Comparison of ENCODE assay signal across 9 mouse cellular contexts in genomic region chr10:28492870-28493269, GRCm38 (mm10).
DNase-seq lines count a peak whose midpoint lies in the region; ATAC-seq lines count a peak whose summit lies in the region.
"Had no signal": no experiment of that assay in that cellular context is flagged by ENCODE, and none has a peak within 500 bp of the region (broad histone marks: within the 10 kb centered on the region; RNA-seq: fewer than 3 reads in every experiment).

No protein-coding gene starts in this region.

- H3K36me3 ChIP-seq in heart, embryonic 15.5 days: no peaks in the 10 kb centered on the region
- no peaks in the 10 kb centered on the region for H3K36me3 ChIP-seq in forebrain, embryonic 11.5 days (ENCODE audit: control insufficient read depth, insufficient read depth, low read length)
- no peaks in the 10 kb centered on the region for H3K36me3 ChIP-seq in lung, embryonic 16.5 days (ENCODE audit: control insufficient read depth, insufficient read depth, low read length)
- H3K36me3 ChIP-seq: G1E had no signal

- no peak for ATAC-seq in heart, embryonic 15.5 days (replicated peaks; ENCODE audit: insufficient number of reproducible peaks, insufficient read depth, low FRiP score, low read depth)
- peak; percentile 40 for ATAC-seq in forebrain, embryonic 11.5 days (replicated peaks; ENCODE audit: low FRiP score)
- peak; percentile 84 for ATAC-seq in lung, embryonic 16.5 days (ENCODE audit: low read depth)

- no peaks in the 10 kb centered on the region for H3K9me3 ChIP-seq in heart, embryonic 15.5 days (replicated peaks)
- no peaks in the 10 kb centered on the region for H3K9me3 ChIP-seq in forebrain, embryonic 11.5 days (ENCODE audit: control insufficient read depth, low read length)
- H3K9me3 ChIP-seq in lung, embryonic 16.5 days (ENCODE audit: control insufficient read depth, low read length): no peaks in the 10 kb centered on the region
- H3K9me3 ChIP-seq: G1E had no signal

- WGBS in heart, embryonic 15.5 days: 36% methylated on average over 14 of the region's 14 CpGs
- WGBS in forebrain, embryonic 11.5 days: 29% methylated on average over 14 of the region's 14 CpGs
- WGBS in lung, embryonic 16.5 days: 32% methylated on average over 14 of the region's 14 CpGs

- intact Hi-C loops in heart, postnatal 25 days (cut with DNase I): no loop called here

- DNase-seq in heart, postnatal 25 days (ENCODE audit: low spot score): no peak
- DNase-seq in R1 (ENCODE audit: low read depth, low spot score): peak; percentile 61
- no peak for DNase-seq in forebrain, embryonic 11.5 days (ENCODE audit: low spot score)
- no peak for DNase-seq in adrenal gland, postnatal 4 days (ENCODE audit: low spot score in 2 of 2)
- no peak for DNase-seq in adrenal gland, postnatal 14 days
- DNase-seq in thymus, postnatal 10 days (ENCODE audit: low spot score in 2 of 2): no peak

- H3K4me1 ChIP-seq in heart, embryonic 15.5 days (replicated peaks): peaks cover 22% of the 10 kb centered on the region
- H3K4me1 ChIP-seq in forebrain, embryonic 11.5 days (replicated peaks; ENCODE audit: control insufficient read depth, insufficient read depth, low read length): peaks cover 3% of the 10 kb centered on the region; the same call in 1 of the 2 replicates
- H3K4me1 ChIP-seq in lung, embryonic 16.5 days (replicated peaks; ENCODE audit: control insufficient read depth, insufficient read depth, low read length): peaks cover 4% of the 10 kb centered on the region; the same call in 1 of the 2 replicates

- peak overlapping the region; percentile 79 for H3K27ac ChIP-seq in heart, embryonic 15.5 days
- no peak overlapping the region for H3K27ac ChIP-seq in forebrain, embryonic 11.5 days (ENCODE audit: low read depth, low read length)
- peak overlapping the region; percentile 78 for H3K27ac ChIP-seq in lung, embryonic 16.5 days (ENCODE audit: low read length)

- H3K9ac ChIP-seq in heart, embryonic 15.5 days: no peak overlapping the region
- no peak overlapping the region for H3K9ac ChIP-seq in forebrain, embryonic 11.5 days (ENCODE audit: low read length)
- H3K9ac ChIP-seq in lung, embryonic 16.5 days (ENCODE audit: low read length): no peak overlapping the region

- H3K4me2 ChIP-seq in heart, embryonic 15.5 days: peak overlapping the region; percentile 42
- peak overlapping the region; percentile 15; the same call in 1 of the 2 replicates for H3K4me2 ChIP-seq in forebrain, embryonic 11.5 days (ENCODE audit: low read depth, low read length, severe bottlenecking)
- H3K4me2 ChIP-seq in lung, embryonic 16.5 days (ENCODE audit: low read depth, low read length): peak overlapping the region; percentile 28

- H3K4me3 ChIP-seq in heart, embryonic 15.5 days: peak overlapping the region; percentile 6; the same call in 1 of the 2 replicates
- no peak overlapping the region for H3K4me3 ChIP-seq in forebrain, embryonic 11.5 days (ENCODE audit: low read depth, low read length)
- peak overlapping the region; percentile 16; the same call in 1 of the 2 replicates for H3K4me3 ChIP-seq in lung, embryonic 16.5 days (ENCODE audit: low read length)

- no peaks in the 10 kb centered on the region for H3K27me3 ChIP-seq in heart, embryonic 15.5 days
- H3K27me3 ChIP-seq in forebrain, embryonic 11.5 days (ENCODE audit: control insufficient read depth, insufficient read depth, low read length): peaks cover 2% of the 10 kb centered on the region; the same call in 1 of the 2 replicates
- no peaks in the 10 kb centered on the region for H3K27me3 ChIP-seq in lung, embryonic 16.5 days (ENCODE audit: control insufficient read depth, insufficient read depth, low read depth, low read length)
